Mouse (Mus musculus) cerebral cortex, adult 2 months (tissue): ENCODE data around the gene Mmp28.

Source experiments
- WGBS: fragments of 180-500 bp; shearing (Covaris S2); methylation state at CpG from one replicate; pipeline ENCODE4 v1.1.7; 2018; 5-methylcytosine and 5-hydroxymethylcytosine counted together

The Mmp28 gene

DNA sequence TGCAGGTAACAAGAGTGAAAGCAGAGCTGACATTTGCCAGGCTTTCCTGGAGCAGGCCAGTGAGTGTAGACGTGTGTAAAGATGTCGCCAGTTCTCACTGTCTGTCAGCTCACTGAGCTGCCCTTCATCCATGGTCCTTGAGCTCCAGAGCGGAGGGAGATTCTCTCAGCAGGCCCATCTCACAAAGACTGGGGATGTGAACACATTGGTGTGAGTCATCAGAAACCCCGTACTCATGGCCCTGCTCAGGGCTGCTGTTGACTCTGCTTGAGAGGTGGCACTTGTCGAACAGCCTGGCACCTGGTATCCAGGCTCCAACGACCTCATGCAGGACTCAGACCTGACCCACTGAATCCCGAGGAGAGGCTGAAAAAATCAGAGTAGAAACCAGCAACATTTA, 59.1 kb downstream of the Mmp28 start:
- WGBS, result 66% methylated on average over 7 of the region's 7 CpGs

DNA sequence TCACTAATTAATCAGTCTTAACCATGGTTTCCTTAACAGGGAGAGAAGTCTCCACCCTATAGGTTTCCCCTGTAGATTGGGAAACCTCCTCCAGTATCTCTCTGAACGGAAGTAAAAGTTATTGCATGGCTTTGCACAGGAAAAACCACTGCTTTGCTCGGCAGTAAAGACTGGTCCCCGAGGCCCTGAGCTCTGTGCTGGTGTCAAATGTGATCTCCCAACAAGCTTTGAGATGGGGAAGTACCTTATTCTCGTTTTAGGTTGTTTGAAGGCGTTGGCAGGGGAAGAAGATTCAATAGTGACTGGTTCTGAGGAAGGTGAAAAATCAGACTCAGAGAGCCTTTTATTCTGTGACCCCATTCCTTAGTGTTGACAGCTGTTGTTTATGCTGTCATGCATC, 64.1 kb downstream of the Mmp28 start:
- WGBS, result 69% methylated on average over 5 of the region's 5 CpGs

DNA sequence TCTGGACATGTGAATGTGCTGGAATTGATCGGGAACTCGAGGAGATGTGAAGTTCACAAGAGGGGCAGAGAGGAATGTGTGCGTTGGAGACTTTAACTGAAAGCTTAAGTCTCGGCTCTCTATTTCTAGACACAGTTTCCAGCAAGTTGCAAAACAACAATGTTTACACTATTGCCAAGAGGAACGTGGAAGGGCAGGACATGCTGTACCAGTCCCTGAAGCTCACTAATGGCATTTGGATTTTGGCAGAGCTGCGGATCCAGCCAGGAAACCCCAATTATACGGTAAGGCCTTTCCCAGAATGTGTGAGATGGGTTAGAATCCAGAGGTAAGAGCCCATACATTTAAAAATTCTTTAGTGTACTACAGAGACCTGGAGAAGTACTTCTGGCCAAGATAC, 65.2 kb downstream of the Mmp28 start:
- WGBS, result 75% methylated on average over 7 of the region's 7 CpGs

DNA sequence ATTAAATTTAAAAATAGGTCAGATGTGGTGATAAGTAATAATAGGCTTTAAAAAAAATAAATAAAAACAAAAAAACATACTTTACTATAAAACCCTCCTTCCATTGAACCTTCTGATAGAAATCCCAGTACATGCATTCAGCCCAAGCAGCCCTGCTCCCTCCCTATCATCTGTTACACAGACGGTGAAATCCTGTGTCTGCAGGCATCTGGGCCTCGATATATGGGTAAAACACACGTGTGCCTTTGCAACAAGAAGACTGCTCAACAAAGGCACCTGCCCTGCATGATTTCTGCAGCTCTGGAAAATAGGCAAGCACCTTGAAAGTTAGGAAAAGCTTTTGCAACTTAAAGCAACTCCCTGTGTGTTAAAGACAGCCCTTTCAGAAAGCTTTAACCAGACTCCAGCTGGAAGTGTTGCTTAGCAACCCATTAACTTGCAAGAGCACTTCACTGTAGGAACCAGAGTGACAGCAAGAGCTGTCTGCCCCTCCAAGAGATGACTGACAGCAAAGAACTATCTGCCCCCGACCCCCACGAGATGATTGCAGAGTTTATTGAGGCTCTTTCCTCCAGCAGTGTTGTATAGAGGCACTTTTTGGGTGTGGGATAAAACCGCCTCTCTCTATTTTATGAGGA, 68.0 kb downstream of the Mmp28 start:
- WGBS, result 31% methylated on average over 6 of the region's 6 CpGs

DNA sequence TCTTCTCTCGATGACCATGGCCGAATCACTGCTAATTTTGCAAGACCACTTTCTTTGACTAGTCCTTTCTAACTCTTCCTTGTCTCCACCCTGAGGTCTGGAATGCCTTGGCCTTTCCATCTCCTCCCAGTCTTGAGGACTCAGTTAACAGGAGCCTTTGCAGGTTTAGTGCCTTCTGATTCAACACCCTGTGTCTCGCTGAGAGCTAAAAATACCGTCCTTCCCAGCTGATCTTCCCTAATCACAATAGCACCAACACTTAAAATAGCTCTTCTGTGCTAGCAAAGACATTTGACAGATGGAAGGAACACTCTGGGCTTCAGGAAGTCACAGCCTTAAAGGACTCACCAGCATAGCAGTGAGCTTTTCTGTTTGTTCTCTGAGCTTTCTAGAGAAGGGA, 69.8 kb downstream of the Mmp28 start:
- WGBS, result 57% methylated on average over 4 of the region's 4 CpGs
